Mouse (Mus musculus) megakaryocyte, embryonic 14.5 days (primary cell): ENCODE measurements around the gene Tmem156. TPM values are rescaled to one million over a fixed set of nuclear protein-coding genes. Genes with fewer than 3 reads are reported as not detected.

Experiments used
- H3K27me3 ChIP-seq: replicated peaks from 2 replicates; pipeline ENCODE3; 2012; ENCODE audit warnings: inconsistent platforms
- H3K36me3 ChIP-seq: replicated peaks from 2 replicates; pipeline ENCODE3; 2012; ENCODE audit warnings: low read length, inconsistent platforms, mixed read lengths
- H3K4me1 ChIP-seq: 2 replicates; pipeline ENCODE4 v1.6.1; 2012; ENCODE audit warnings: inconsistent platforms
- H3K4me3 ChIP-seq: replicated peaks from 2 replicates; pipeline ENCODE3; 2012; ENCODE audit warnings: moderate library complexity, mild to moderate bottlenecking, inconsistent platforms
- H3K9me3 ChIP-seq: 2 replicates; pipeline ENCODE4 v1.6.1; 2012; ENCODE audit warnings: inconsistent platforms
- FLI1 ChIP-seq: IDR thresholded peaks from 2 replicates; pipeline ENCODE4 v1.6.1; 2012; ENCODE audit warnings: low read length, inconsistent platforms, mixed read lengths
- GATA1 ChIP-seq: IDR thresholded peaks from 3 replicates; pipeline ENCODE4 v1.6.1; 2012; ENCODE audit warnings: mixed read lengths, low read length, inconsistent platforms, borderline replicate concordance
- polyA plus RNA-seq: library from polyadenylated mRNA; stranded (reverse); fragments of >175 nt; gene quantifications from 2 replicates; pipeline ENCODE4 v1.2.3, GENCODE M21; 2012; ENCODE audit warnings: low replicate concordance; ENCODE audit not compliant: insufficient read depth

Gene Tmem156
- polyA plus RNA-seq: not detected in 2 replicates

DNA sequence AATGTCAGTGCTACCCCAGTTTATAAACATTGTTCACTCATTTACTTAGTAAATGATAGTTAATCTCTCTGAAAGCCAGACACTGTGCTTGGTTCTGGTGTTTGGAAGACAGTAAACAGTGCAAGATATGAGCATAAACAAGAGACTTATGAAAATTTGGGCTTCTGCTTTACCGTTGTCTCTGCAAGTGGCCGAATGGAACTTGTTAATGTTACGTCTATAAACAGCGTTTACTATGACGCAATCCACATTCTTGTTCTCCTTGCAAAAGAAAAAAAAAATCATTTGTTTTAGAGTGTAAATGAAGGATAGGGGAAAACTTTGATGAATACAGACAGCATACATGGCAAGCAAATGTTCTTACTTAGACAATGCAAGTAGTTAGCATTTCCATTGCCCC lies at the start of gene Tmem156:
Tmem156 (minus strand) TSS at position 212 of the 400 bp plus-strand sequence.
- no peak for TF ChIP-seq FLI1
- no peak for TF ChIP-seq GATA1
- H3K4me1 ChIP-seq: peaks cover 5% of the 10 kb centered on the region; the same call in 1 of the 2 replicates
- no peaks in the 10 kb centered on the region for H3K36me3 ChIP-seq
- H3K9me3 ChIP-seq: no peaks in the 10 kb centered on the region
- peak within 1 kb of the TSS; percentile 79 for H3K4me3 ChIP-seq
- no peaks in the 10 kb centered on the region for H3K27me3 ChIP-seq

DNA sequence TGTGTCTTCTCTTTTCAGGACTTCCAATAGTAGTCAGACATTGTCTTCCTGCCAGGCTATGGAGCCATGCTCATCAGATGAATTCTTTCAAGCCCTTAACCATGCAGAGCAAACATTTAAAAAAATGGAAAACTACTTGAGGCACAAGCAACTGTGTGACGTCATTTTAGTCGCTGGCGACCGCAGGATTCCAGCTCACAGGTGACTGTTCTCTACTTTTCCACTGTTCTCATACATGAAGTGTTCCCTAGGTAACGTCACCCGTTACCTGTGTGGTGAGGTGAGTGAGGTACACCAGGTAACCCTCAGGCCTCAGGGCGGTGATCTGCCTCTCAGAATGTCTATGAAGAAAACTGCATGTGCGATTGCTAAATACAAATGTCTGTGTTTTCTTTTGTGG lies 49.3 kb upstream of the Tmem156 start:
- no peak overlapping the region for H3K4me3 ChIP-seq
- peaks cover 53% of the 10 kb centered on the region for H3K36me3 ChIP-seq
- TF ChIP-seq GATA1 (no peak), FLI1 (no peak)
- H3K27me3 ChIP-seq: no peaks in the 10 kb centered on the region
- no peaks in the 10 kb centered on the region for H3K9me3 ChIP-seq
- H3K4me1 ChIP-seq: peaks cover 4% of the 10 kb centered on the region

DNA sequence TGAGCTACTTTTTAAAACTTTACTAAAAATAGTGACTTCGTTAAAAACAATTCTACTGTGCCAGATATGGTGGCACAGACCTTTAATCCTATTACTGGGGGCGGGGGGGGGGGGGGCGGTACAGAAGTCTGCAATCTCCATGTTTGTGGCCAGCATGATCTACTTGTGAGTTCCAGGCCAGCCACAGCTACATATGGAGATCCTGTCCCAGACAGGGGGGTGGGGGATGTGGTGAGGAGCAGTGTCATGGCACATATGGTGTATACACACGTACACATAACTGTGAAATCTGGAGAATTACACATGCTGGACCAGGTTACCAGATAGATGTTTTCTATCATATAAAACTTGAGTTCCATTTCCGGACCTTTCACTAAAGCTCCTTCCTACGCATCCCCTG lies 45.1 kb upstream of the Tmem156 start:
- H3K4me1 ChIP-seq: peaks cover 15% of the 10 kb centered on the region
- H3K36me3 ChIP-seq: peaks cover 20% of the 10 kb centered on the region
- no peak for TF ChIP-seq GATA1
- no peak for TF ChIP-seq FLI1
- no peak overlapping the region for H3K4me3 ChIP-seq
- no peaks in the 10 kb centered on the region for H3K27me3 ChIP-seq
- no peaks in the 10 kb centered on the region for H3K9me3 ChIP-seq

DNA sequence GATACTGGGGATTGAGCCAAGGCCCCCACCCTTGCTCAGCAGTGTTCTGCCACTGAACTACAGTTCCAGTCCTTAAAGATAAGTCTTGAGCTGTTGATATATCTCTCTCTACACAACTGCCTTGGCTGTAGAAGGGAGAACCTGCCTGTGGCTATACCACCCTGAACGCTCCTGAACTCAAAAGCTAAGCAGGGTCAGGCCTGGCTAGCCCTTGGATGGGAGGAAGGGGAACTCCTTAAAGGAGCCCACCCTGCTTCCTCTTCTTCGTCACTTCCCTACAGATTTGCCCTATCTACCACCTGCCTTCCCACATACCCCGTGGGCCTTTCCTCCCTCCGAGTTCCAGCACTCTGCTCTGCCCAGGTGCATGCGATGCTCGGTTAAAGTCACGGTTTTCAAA lies 44.2 kb upstream of the Tmem156 start:
- peaks cover 20% of the 10 kb centered on the region for H3K4me1 ChIP-seq
- TF ChIP-seq GATA1 (no peak), FLI1 (no peak)
- no peaks in the 10 kb centered on the region for H3K27me3 ChIP-seq
- H3K4me3 ChIP-seq: no peak overlapping the region
- peaks cover 19% of the 10 kb centered on the region for H3K36me3 ChIP-seq
- peaks cover 6% of the 10 kb centered on the region for H3K9me3 ChIP-seq

DNA sequence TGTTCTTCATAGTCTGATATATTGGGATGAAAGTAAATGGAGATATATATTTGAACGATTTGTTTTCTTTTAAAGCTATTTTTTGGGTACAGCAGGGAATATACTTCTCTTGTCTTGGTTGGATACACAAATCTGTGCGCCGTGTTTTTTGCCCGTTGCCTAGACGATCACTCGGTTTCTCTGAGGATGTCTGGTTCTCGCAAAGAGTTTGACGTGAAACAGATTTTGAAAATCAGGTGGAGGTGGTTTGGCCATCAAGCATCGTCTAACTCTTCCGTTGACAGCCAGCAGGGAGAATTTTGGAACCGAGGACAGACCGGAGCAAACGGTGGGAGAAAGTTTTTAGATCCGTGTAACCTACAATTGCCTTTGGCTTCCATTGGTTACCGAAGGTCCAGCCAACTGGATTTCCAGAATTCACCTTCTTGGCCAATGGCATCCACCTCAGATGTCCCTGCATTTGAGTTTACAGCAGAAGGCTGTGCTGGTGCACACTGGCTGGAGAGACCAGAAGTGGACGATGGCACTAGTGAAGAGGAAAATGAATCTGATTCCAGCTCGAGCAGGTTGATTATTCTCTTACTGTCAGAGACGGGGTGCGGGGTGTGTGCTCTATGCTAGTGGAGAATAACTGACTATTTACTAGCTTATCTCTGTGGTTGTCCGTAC lies 39.4 kb upstream of the Tmem156 start:
- no peaks in the 10 kb centered on the region for H3K27me3 ChIP-seq
- TF ChIP-seq GATA1 (no peak), FLI1 (no peak)
- H3K4me3 ChIP-seq: no peak overlapping the region
- H3K36me3 ChIP-seq: peaks cover 31% of the 10 kb centered on the region
- H3K9me3 ChIP-seq: peaks cover 12% of the 10 kb centered on the region
- peaks cover 22% of the 10 kb centered on the region for H3K4me1 ChIP-seq

DNA sequence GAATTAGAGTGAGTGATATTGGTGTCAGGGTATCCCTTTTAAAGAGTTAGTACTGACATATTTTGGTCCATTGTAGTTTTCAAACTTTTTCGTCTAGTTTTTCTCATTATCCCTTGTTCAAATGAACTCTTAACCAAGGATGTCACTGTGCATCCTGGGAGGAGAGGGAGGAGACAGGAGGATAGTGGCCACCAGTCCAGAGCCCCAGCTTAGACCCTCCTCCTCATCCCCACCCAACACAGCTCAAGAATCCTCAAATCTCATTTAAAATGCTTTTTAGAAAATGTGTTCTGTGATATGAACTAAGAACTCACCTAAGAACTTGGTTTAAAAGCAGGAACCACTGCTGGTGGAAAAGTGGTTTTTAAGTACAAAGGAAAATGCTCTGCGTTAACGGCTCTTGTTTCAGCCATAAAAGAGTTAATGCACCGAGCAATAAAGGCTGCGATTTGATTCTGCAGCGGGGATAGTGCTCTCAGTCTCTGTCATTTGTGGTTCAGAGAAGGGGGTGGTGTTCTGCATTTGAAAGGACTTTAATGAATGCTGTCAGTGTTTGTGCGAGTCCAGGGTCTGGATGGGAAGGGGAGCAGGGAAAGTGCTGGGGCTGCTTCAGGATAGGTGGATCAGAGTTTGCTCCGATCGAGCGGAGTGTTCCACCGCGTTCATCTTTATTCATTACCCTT lies 38.7 kb upstream of the Tmem156 start:
- no peaks in the 10 kb centered on the region for H3K27me3 ChIP-seq
- peaks cover 12% of the 10 kb centered on the region for H3K9me3 ChIP-seq
- H3K4me3 ChIP-seq: no peak overlapping the region
- TF ChIP-seq GATA1: no peak
- TF ChIP-seq FLI1: no peak
- H3K36me3 ChIP-seq: peaks cover 32% of the 10 kb centered on the region
- peaks cover 16% of the 10 kb centered on the region for H3K4me1 ChIP-seq

DNA sequence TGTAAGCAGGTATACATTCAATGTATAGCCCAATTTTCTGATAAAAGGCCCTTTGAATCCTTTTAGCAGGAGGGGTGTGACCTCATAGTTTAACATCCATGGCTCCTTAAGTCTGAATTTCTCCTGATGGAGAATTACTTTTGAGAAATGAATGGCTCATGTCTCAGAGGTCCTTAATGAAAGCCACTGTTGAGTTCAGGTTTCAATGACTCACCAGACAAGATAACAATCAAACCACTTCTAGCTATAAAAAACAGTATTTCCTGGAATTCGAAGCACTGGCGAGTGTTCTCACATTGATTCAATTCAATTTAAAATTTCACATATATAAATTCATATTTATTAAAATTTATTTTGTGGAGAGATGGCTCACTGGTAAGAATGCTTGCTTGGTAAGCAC lies 36.5 kb upstream of the Tmem156 start:
- H3K4me3 ChIP-seq: no peak overlapping the region
- TF ChIP-seq FLI1 (no peak), GATA1 (no peak)
- no peaks in the 10 kb centered on the region for H3K27me3 ChIP-seq
- peaks cover 10% of the 10 kb centered on the region; the same call in 1 of the 2 replicates for H3K4me1 ChIP-seq
- peaks cover 32% of the 10 kb centered on the region for H3K36me3 ChIP-seq
- H3K9me3 ChIP-seq: peaks cover 12% of the 10 kb centered on the region

DNA sequence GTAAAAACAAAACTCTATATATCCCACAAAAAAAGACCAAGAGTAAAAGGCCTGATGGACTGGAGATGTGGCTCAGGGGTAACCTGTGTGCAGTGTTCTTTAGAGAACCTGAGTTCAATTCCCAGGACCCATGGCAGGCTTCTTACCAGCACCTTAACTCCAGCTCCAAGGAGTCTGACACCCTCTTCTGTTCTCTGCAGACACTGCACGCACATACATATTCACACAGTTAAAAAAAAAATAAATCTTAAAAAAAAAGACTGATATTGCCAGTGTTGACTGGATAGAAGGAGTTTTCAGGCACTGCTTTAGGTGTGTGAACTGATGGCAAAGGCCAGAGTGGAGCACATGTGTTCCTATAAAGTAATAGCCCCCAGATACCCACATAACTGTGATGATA lies 34.2 kb upstream of the Tmem156 start:
- TF ChIP-seq FLI1 (no peak), GATA1 (no peak)
- no peak overlapping the region for H3K4me3 ChIP-seq
- H3K4me1 ChIP-seq: peaks cover 9% of the 10 kb centered on the region
- H3K27me3 ChIP-seq: no peaks in the 10 kb centered on the region
- H3K36me3 ChIP-seq: peaks cover 37% of the 10 kb centered on the region
- peaks cover 6% of the 10 kb centered on the region for H3K9me3 ChIP-seq

DNA sequence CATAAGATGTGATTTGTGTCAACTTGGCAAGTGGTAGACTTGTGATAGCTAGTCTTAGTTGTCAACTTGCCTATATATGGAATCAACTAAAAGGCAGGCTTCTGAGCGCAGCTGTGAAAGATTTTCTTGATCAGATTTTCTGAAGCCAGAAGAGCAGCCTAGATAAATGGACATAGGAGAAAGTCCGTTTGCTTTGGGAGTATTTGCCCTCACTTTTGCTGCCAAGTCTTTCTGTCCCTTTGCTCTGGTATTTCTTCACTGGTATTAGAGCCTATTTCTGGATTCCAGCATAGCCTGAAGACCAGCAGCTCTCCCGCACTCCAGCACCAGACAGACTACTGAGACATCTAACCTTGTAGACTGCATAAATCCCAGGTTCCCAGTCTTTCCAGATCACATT lies 30.7 kb upstream of the Tmem156 start:
- H3K36me3 ChIP-seq: peaks cover 32% of the 10 kb centered on the region
- no peak for TF ChIP-seq FLI1
- peaks cover 33% of the 10 kb centered on the region for H3K4me1 ChIP-seq
- no peaks in the 10 kb centered on the region for H3K27me3 ChIP-seq
- H3K9me3 ChIP-seq: no peaks in the 10 kb centered on the region
- H3K4me3 ChIP-seq: no peak overlapping the region

DNA sequence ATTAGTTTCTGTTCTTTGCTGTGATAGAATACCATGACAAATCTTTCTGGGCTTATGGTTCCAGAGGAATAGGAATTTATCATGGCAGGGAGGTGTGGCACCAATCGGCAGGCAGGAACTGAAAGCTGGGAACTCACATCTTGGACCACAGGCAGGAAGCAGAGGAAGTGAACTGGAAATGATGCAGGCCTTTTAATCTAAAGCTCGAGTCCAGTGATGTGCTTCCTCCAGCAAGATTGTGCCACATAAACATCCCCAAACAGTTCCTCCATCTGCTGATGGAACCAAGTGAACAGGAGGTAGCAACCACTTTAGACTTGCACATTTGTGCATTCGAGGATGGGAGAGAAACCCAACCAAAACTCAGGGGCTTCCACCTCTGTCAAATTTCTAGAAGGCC lies 28.0 kb upstream of the Tmem156 start:
- TF ChIP-seq FLI1 (no peak), GATA1 (no peak)
- H3K27me3 ChIP-seq: no peaks in the 10 kb centered on the region
- no peaks in the 10 kb centered on the region for H3K9me3 ChIP-seq
- H3K4me3 ChIP-seq: peak overlapping the region; percentile 18
- H3K36me3 ChIP-seq: peaks cover 48% of the 10 kb centered on the region
- peaks cover 44% of the 10 kb centered on the region for H3K4me1 ChIP-seq
